ENCODE assay signal across 25 mouse cellular contexts in the genomic region with DNA sequence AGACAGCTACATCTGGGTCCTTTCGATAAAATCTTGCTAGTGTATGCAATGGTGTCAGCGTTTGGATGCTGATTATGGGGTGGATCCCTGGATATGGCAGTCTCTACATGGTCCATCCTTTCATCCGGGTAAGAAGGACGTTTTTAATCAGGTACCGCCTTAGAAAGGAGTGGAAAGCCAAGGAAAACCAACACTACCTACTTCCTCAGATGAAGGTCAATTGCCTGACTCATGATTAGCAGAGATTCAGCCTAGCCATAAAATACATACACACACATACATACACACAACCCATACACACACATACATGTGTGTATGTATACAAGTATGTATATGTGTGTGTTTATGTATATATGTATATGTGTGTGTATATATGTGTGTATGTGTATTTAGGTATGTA.
DNase-seq lines count a peak whose midpoint lies in the region; ATAC-seq and TF ChIP-seq lines count a peak whose summit lies in the region.
"Had no signal": no experiment of that assay in that cellular context is flagged by ENCODE, and none has a peak within 500 bp of the region (broad histone marks: within the 10 kb centered on the region; RNA-seq: fewer than 3 reads in every experiment).

No protein-coding gene starts in this region.

- H3K27me3 ChIP-seq in G1E (ENCODE audit: insufficient read depth, low read length), result no peaks in the 10 kb centered on the region
- H3K27me3 ChIP-seq in Patski, result peaks cover 6% of the 10 kb centered on the region
- no peaks in the 10 kb centered on the region for H3K27me3 ChIP-seq in heart, embryonic 10.5 days (ENCODE audit: insufficient read depth, poor library complexity, severe bottlenecking)
- H3K27me3 ChIP-seq: CH12.LX; embryonic facial prominence, embryonic 15.5 days; forebrain, embryonic 12.5 days; heart, embryonic 12.5 days; hindbrain, embryonic 15.5 days had no signal

- TF ChIP-seq CTCF in G1E (IDR thresholded peaks at IDR 0.05; ENCODE audit: low read depth, low read length) (no peak), Patski (IDR thresholded peaks at IDR 0.05) (peak; percentile 10)

- in situ Hi-C loops in Patski (cut with MboI; ENCODE audit: low pct_unique_long_range_greater_than_20kb), result loop anchor here (10.0 kb wide), 3 partner anchors 550 to 790 kb away; no protein-coding TSS in a partner anchor

- no peaks in the 10 kb centered on the region for H3K9me3 ChIP-seq in G1E (replicated peaks)
- H3K9me3 ChIP-seq in heart, embryonic 10.5 days, result no peaks in the 10 kb centered on the region
- H3K9me3 ChIP-seq: embryonic facial prominence, embryonic 10.5 days; embryonic facial prominence, embryonic 15.5 days; forebrain, embryonic 12.5 days; heart, embryonic 12.5 days; hindbrain, embryonic 15.5 days; kidney, embryonic 15.5 days; limb, embryonic 12.5 days had no signal

- peak; percentile 48 for DNase-seq in 3T3-L1 (ENCODE audit: low read depth, low spot score)
- no peak for DNase-seq in G1E (ENCODE audit: low spot score)
- no peak for DNase-seq in Patski (ENCODE audit: low read depth, low spot score)
- DNase-seq in hindlimb bud, embryonic 11.5 days (ENCODE audit: extremely low spot score, low read depth, low spot score), result peak; percentile 26
- no peak for DNase-seq in heart, embryonic 10.5 days (ENCODE audit: low spot score)
- DNase-seq in embryo, embryonic 10 days (ENCODE audit: low spot score), result no peak
- DNase-seq in c-Kit-positive CD71-positive TER-119-positive erythroid progenitor cells, embryonic 14.5 days (ENCODE audit: low spot score), result no peak
- DNase-seq: adrenal gland, postnatal 25 days; gastrocnemius, postnatal 14 days; heart, adult 18-20 months; heart, postnatal 4 days; kidney, adult 18-20 months; liver, postnatal 0 days; thymus, postnatal 4 days had no signal

- H3K4me3 ChIP-seq in G1E (ENCODE audit: low read depth, low read length), result no peak overlapping the region
- H3K4me3 ChIP-seq in heart, embryonic 10.5 days, result no peak overlapping the region
- H3K4me3 ChIP-seq: embryonic facial prominence, embryonic 10.5 days; embryonic facial prominence, embryonic 15.5 days; forebrain, embryonic 12.5 days; heart, embryonic 12.5 days; hindbrain, embryonic 15.5 days; kidney, embryonic 15.5 days; layer of hippocampus, adult 2 months; left cerebral cortex, adult 2 months; limb, embryonic 12.5 days had no signal

- H3K27ac ChIP-seq in heart, embryonic 10.5 days, result no peak overlapping the region
- H3K27ac ChIP-seq: embryonic facial prominence, embryonic 10.5 days; embryonic facial prominence, embryonic 15.5 days; forebrain, embryonic 12.5 days; hindbrain, embryonic 15.5 days; kidney, embryonic 15.5 days; layer of hippocampus, adult 2 months; left cerebral cortex, adult 2 months; limb, embryonic 12.5 days; macrophage had no signal

- H3K4me1 ChIP-seq in G1E (ENCODE audit: insufficient read depth, low read depth, low read length), result no peaks in the 10 kb centered on the region
- no peaks in the 10 kb centered on the region for H3K4me1 ChIP-seq in heart, embryonic 10.5 days
- H3K4me1 ChIP-seq: embryonic facial prominence, embryonic 10.5 days; embryonic facial prominence, embryonic 15.5 days; forebrain, embryonic 12.5 days; heart, embryonic 12.5 days; hindbrain, embryonic 15.5 days; kidney, embryonic 15.5 days; limb, embryonic 12.5 days had no signal

- H3K36me3 ChIP-seq in G1E (replicated peaks), result no peaks in the 10 kb centered on the region
- no peaks in the 10 kb centered on the region for H3K36me3 ChIP-seq in heart, embryonic 10.5 days
- H3K36me3 ChIP-seq: embryonic facial prominence, embryonic 10.5 days; embryonic facial prominence, embryonic 15.5 days; forebrain, embryonic 12.5 days; heart, embryonic 12.5 days; hindbrain, embryonic 15.5 days; kidney, embryonic 15.5 days; limb, embryonic 12.5 days had no signal

- WGBS in heart, embryonic 10.5 days, result 78% methylated on average over 5 of the region's 5 CpGs

- POLR2A ChIA-PET in Patski (lab: Charles Lee), result no interaction called here

- ATAC-seq in G1E (ENCODE audit: extremely low read depth, insufficient number of reproducible peaks, low FRiP score, poor library complexity, severe bottlenecking), result 0 out of 2 replicates have a peak, but pooled peaks have one; percentile 15
- ATAC-seq in Patski, result no peak
- ATAC-seq: liver, postnatal 0 days had no signal

- CTCF ChIA-PET in Patski (lab: Charles Lee), result no interaction called here

Comparison
In these comparisons a context has a peak if more than half of its experiments do, and no peak if none do; other contexts are left out.
1. DNase-seq: peak in 3T3-L1 (single experiment) and hindlimb bud, embryonic 11.5 days (single experiment); none in G1E (single experiment), Patski (single experiment), heart, embryonic 10.5 days (single experiment), embryo, embryonic 10 days (single experiment) and c-Kit-positive CD71-positive TER-119-positive erythroid progenitor cells, embryonic 14.5 days (single experiment).